Mouse (Mus musculus) heart, postnatal 0 days (tissue): ENCODE results near the gene Kctd10. TPM values are rescaled to one million over a fixed set of nuclear protein-coding genes. Genes with fewer than 3 reads are reported as not detected.

Source experiments
- ATAC-seq: fragments of 200-750 bp; cut with Nextera tagmentation; 2 replicates; pipeline ENCODE4 v1.8.0; 2017; ENCODE audit warnings: low read depth, moderate number of reproducible peaks, moderate library complexity; ENCODE audit not compliant: insufficient read depth
- DNase-seq: peaks from one replicate; pipeline ENCODE4 v3.0.0-alpha.2; 2016; ENCODE audit warnings: low spot score
- H3K27ac ChIP-seq: fragments of 300-500 bp; sonication (generic); 2 replicates; pipeline ENCODE4 v1.5.1; 2014; ENCODE audit warnings: low read depth, mild to moderate bottlenecking
- H3K27me3 ChIP-seq: fragments of 300-500 bp; sonication (generic); 2 replicates; pipeline ENCODE4 v1.6.1; 2014; ENCODE audit warnings: low read length, mixed read lengths; ENCODE audit not compliant: control insufficient read depth, insufficient read depth
- H3K36me3 ChIP-seq: fragments of 300-500 bp; sonication (generic); replicated peaks from 2 replicates; pipeline ENCODE4 v1.6.1; 2014; ENCODE audit warnings: low read length, mixed read lengths; ENCODE audit not compliant: control insufficient read depth, insufficient read depth
- H3K4me1 ChIP-seq: fragments of 300-500 bp; sonication (generic); 2 replicates; pipeline ENCODE4 v1.6.1; 2014; ENCODE audit warnings: antibody characterized with exemption; ENCODE audit not compliant: control insufficient read depth, insufficient read depth
- H3K4me2 ChIP-seq: fragments of 300-500 bp; sonication (generic); 2 replicates; pipeline ENCODE4 v1.6.1; 2014; ENCODE audit warnings: low read depth, mild to moderate bottlenecking, low read length, moderate library complexity
- H3K4me3 ChIP-seq: fragments of 300-500 bp; sonication (generic); 2 replicates; pipeline ENCODE4 v1.5.1; 2014; ENCODE audit warnings: low read depth, low read length
- H3K9ac ChIP-seq: fragments of 300-500 bp; sonication (generic); replicated peaks from 2 replicates; pipeline ENCODE4 v1.6.1; 2014; ENCODE audit warnings: low read depth, low read length, mixed read lengths
- H3K9me3 ChIP-seq: fragments of 300-500 bp; sonication (generic); replicated peaks from 2 replicates; pipeline ENCODE4 v1.6.1; 2016; ENCODE audit warnings: low read length; ENCODE audit not compliant: control insufficient read depth
- CTCF ChIP-seq: IDR thresholded peaks from 2 replicates; pipeline ENCODE4 v1.5.1; 2016; ENCODE audit warnings: antibody characterized with exemption, control low read depth, low read depth
- EP300 ChIP-seq: IDR thresholded peaks from 2 replicates; pipeline ENCODE4 v1.6.1; 2016; ENCODE audit warnings: antibody characterized with exemption, low read depth
- WGBS: fragments of 180-500 bp; shearing (Covaris S2); extraction: QIAGEN DNeasy Blood & Tissue Kit; methylation state at CpG from one replicate; pipeline ENCODE4 v1.1.7; 2014; 5-methylcytosine and 5-hydroxymethylcytosine counted together
- polyA plus RNA-seq: library from polyadenylated mRNA; unstranded; fragments of >200 nt; fragmentation: Nextera tagmentation; extraction: Ambion mirVana; gene quantifications from 2 replicates; pipeline ENCODE4 v1.2.1, GENCODE M21; 2015
- total RNA-seq: library from RNA; depleted of rRNA; stranded (reverse); fragments of >200 nt; gene quantifications from 2 replicates; pipeline ENCODE4 v1.2.3, GENCODE M21; 2014; ENCODE audit warnings: low replicate concordance

Kctd10 gene
- total and polyA plus RNA-seq, 2 experiments from 2014 or later, result 64.2 to 83.4 TPM

GRCm38 (mm10) chr5:114368803-114369496 is 11.4 kb downstream of the Kctd10 start:
- Histone ChIP-seq H3K4me3 (no peak overlapping the region), H3K9ac (no peak overlapping the region), H3K36me3 (peaks cover 95% of the 10 kb centered on the region), H3K27me3 (no peaks in the 10 kb centered on the region), H3K4me2 (no peak overlapping the region), H3K4me1 (peaks cover 35% of the 10 kb centered on the region), H3K9me3 (no peaks in the 10 kb centered on the region), H3K27ac (no peak overlapping the region)
- ATAC-seq, result no peak
- 77% methylated on average over 16 of the region's 16 CpGs for WGBS
- TF ChIP-seq EP300 (no peak), CTCF (no peak)
- no peak for DNase-seq

- no peaks in the 10 kb centered on the region for H3K9me3 ChIP-seq
- TF ChIP-seq CTCF, result no peak
- no peak for TF ChIP-seq EP300
- H3K9ac ChIP-seq, result no peak overlapping the region
- H3K4me2 ChIP-seq, result no peak overlapping the region
- no peaks in the 10 kb centered on the region for H3K27me3 ChIP-seq
- H3K4me1 ChIP-seq, result peaks cover 28% of the 10 kb centered on the region
- H3K36me3 ChIP-seq, result peaks cover 95% of the 10 kb centered on the region
- H3K27ac ChIP-seq, result no peak overlapping the region
- DNase-seq, result no peak
- no peak overlapping the region for H3K4me3 ChIP-seq
- no peak for ATAC-seq
- WGBS, result 93% methylated on average over 14 of the region's 14 CpGs
Measured at GRCm38 (mm10) chr5:114368121-114368520, 12.2 kb downstream of the Kctd10 start.

- no peak for DNase-seq
- H3K36me3 ChIP-seq, result peaks cover 90% of the 10 kb centered on the region
- 0 out of 2 replicates have a peak, but pooled peaks cover 4% of the 10 kb centered on the region for H3K4me1 ChIP-seq
- no peaks in the 10 kb centered on the region for H3K9me3 ChIP-seq
- WGBS, result 66% methylated on average over 23 of the region's 23 CpGs
- H3K4me2 ChIP-seq, result no peak overlapping the region
- H3K27me3 ChIP-seq, result no peaks in the 10 kb centered on the region
- no peak overlapping the region for H3K4me3 ChIP-seq
- H3K27ac ChIP-seq, result no peak overlapping the region
- TF ChIP-seq CTCF (no peak), EP300 (no peak)
- no peak for ATAC-seq
- H3K9ac ChIP-seq, result no peak overlapping the region
Measured at GRCm38 (mm10) chr5:114365043-114365752, 15.1 kb downstream of the Kctd10 start.

- H3K9ac ChIP-seq, result no peak overlapping the region
- H3K4me1 ChIP-seq, result peaks cover 9% of the 10 kb centered on the region; the same call in 1 of the 2 replicates
- no peak for TF ChIP-seq CTCF
- no peak overlapping the region for H3K4me2 ChIP-seq
- no peak overlapping the region for H3K27ac ChIP-seq
- no peak overlapping the region for H3K4me3 ChIP-seq
- DNase-seq (no peak), ATAC-seq (no peak)
- H3K9me3 ChIP-seq, result no peaks in the 10 kb centered on the region
- no peaks in the 10 kb centered on the region for H3K27me3 ChIP-seq
- 78% methylated on average over 15 of the region's 15 CpGs for WGBS
- peaks cover 56% of the 10 kb centered on the region for H3K36me3 ChIP-seq
Measured at GRCm38 (mm10) chr5:114360968-114361367, 19.3 kb downstream of the Kctd10 start.

GRCm38 (mm10) chr5:114359586-114359985 is 20.7 kb downstream of the Kctd10 start:
- no peaks in the 10 kb centered on the region for H3K9me3 ChIP-seq
- H3K36me3 ChIP-seq, result peaks cover 42% of the 10 kb centered on the region
- DNase-seq (no peak), ATAC-seq (no peak)
- no peak overlapping the region for H3K9ac ChIP-seq
- H3K4me1 ChIP-seq, result peaks cover 9% of the 10 kb centered on the region; the same call in 1 of the 2 replicates
- H3K27ac ChIP-seq, result no peak overlapping the region
- H3K27me3 ChIP-seq, result no peaks in the 10 kb centered on the region
- TF ChIP-seq CTCF (no peak), EP300 (no peak)
- H3K4me3 ChIP-seq, result no peak overlapping the region
- H3K4me2 ChIP-seq, result no peak overlapping the region
- 64% methylated on average over 8 of the region's 8 CpGs for WGBS
